Mouse (Mus musculus) testis, adult 2 months (tissue): ENCODE results near the gene Acap2. TPM values are rescaled to one million over a fixed set of nuclear protein-coding genes. Genes with fewer than 3 reads are reported as not detected.

Source experiments
- H3K27ac ChIP-seq: fragments of 200-500 bp; 2 replicates; pipeline ENCODE4 v1.5.1; 2012; ENCODE audit warnings: low read depth, low read length; ENCODE audit not compliant: control insufficient read depth, insufficient read depth
- H3K27me3 ChIP-seq: fragments of 200-500 bp; 2 replicates; pipeline ENCODE4 v1.6.1; 2012; ENCODE audit warnings: mild to moderate bottlenecking, low read length, moderate library complexity; ENCODE audit not compliant: control insufficient read depth, insufficient read depth
- H3K36me3 ChIP-seq: fragments of 200-500 bp; 2 replicates; pipeline ENCODE4 v1.6.1; 2012; ENCODE audit warnings: mild to moderate bottlenecking, low read length; ENCODE audit not compliant: control insufficient read depth, insufficient read depth
- H3K4me1 ChIP-seq: fragments of 200-500 bp; 2 replicates; pipeline ENCODE4 v1.6.1; 2012; ENCODE audit warnings: low read length; ENCODE audit not compliant: control insufficient read depth, insufficient read depth
- H3K4me3 ChIP-seq: fragments of 200-500 bp; 2 replicates; pipeline ENCODE4 v1.5.1; 2012; ENCODE audit warnings: low read depth, mild to moderate bottlenecking, low read length, moderate library complexity, mixed read lengths; ENCODE audit not compliant: control insufficient read depth
- CTCF ChIP-seq: fragments of 200-500 bp; IDR thresholded peaks from 2 replicates; pipeline ENCODE4 v1.5.1; 2012; ENCODE audit warnings: low read depth, mild to moderate bottlenecking, inconsistent platforms, low read length, moderate library complexity; ENCODE audit not compliant: control insufficient read depth, insufficient read depth, insufficient replicate concordance
- POLR2A ChIP-seq: fragments of 200-500 bp; IDR thresholded peaks from 2 replicates; pipeline ENCODE4 v1.6.1; 2012; ENCODE audit warnings: low read depth, mild to moderate bottlenecking, inconsistent platforms, low read length, moderate library complexity; ENCODE audit not compliant: control insufficient read depth
- polyA plus RNA-seq: library from polyadenylated mRNA; depleted of rRNA; stranded (reverse); fragments of >200 nt; gene quantifications from 2 replicates; pipeline ENCODE4 v1.2.3, GENCODE M21; 2012

Gene Acap2
- polyA plus RNA-seq, 1 experiment = 3.8 TPM

- no peak overlapping the region for H3K4me3 ChIP-seq
- H3K36me3 ChIP-seq = no peaks in the 10 kb centered on the region
- TF ChIP-seq POLR2A (no peak), CTCF (no peak)
- H3K27ac ChIP-seq = no peak overlapping the region
- H3K4me1 ChIP-seq = no peaks in the 10 kb centered on the region; the same call in 1 of the 2 replicates
- H3K27me3 ChIP-seq = no peaks in the 10 kb centered on the region
Observed at GRCm38 (mm10) chr16:31182576-31182975, 18.5 kb downstream of the Acap2 start.

GRCm38 (mm10) chr16:31180843-31181242, 20.2 kb downstream of the Acap2 start:
- no peaks in the 10 kb centered on the region for H3K27me3 ChIP-seq
- no peaks in the 10 kb centered on the region; the same call in 1 of the 2 replicates for H3K4me1 ChIP-seq
- no peak overlapping the region for H3K4me3 ChIP-seq
- no peaks in the 10 kb centered on the region for H3K36me3 ChIP-seq
- TF ChIP-seq POLR2A (no peak), CTCF (no peak)
- H3K27ac ChIP-seq = no peak overlapping the region

GRCm38 (mm10) chr16:31179384-31179783, 21.7 kb downstream of the Acap2 start:
- TF ChIP-seq CTCF = no peak
- TF ChIP-seq POLR2A = no peak
- Histone ChIP-seq H3K4me1 (no peaks in the 10 kb centered on the region), H3K4me3 (no peak overlapping the region), H3K27me3 (no peaks in the 10 kb centered on the region), H3K36me3 (no peaks in the 10 kb centered on the region), H3K27ac (no peak overlapping the region)

GRCm38 (mm10) chr16:31174880-31175638, 26.0 kb downstream of the Acap2 start:
- TF ChIP-seq POLR2A = no peak
- TF ChIP-seq CTCF = no peak

GRCm38 (mm10) chr16:31172229-31172628, 28.8 kb downstream of the Acap2 start:
- TF ChIP-seq CTCF (no peak), POLR2A (no peak)
- H3K4me1 ChIP-seq = no peaks in the 10 kb centered on the region
- H3K36me3 ChIP-seq = no peaks in the 10 kb centered on the region
- H3K4me3 ChIP-seq = no peak overlapping the region
- no peaks in the 10 kb centered on the region for H3K27me3 ChIP-seq
- H3K27ac ChIP-seq = no peak overlapping the region

More at GRCm38 (mm10) chr16:31174880-31175638, 26.0 kb downstream of the Acap2 start:
- Histone ChIP-seq H3K27ac (no peak overlapping the region), H3K36me3 (no peaks in the 10 kb centered on the region), H3K4me1 (no peaks in the 10 kb centered on the region), H3K4me3 (no peak overlapping the region), H3K27me3 (no peaks in the 10 kb centered on the region)

GRCm38 (mm10) chr16:31171418-31171817, 29.6 kb downstream of the Acap2 start:
- Histone ChIP-seq H3K4me1 (no peaks in the 10 kb centered on the region), H3K27me3 (no peaks in the 10 kb centered on the region), H3K36me3 (no peaks in the 10 kb centered on the region), H3K27ac (no peak overlapping the region), H3K4me3 (no peak overlapping the region)
- TF ChIP-seq POLR2A (no peak), CTCF (no peak)

- no peaks in the 10 kb centered on the region for H3K4me1 ChIP-seq
- H3K27ac ChIP-seq = no peak overlapping the region
- TF ChIP-seq CTCF = peak; percentile 22; the same call in 1 of the 2 replicates
- TF ChIP-seq POLR2A = no peak
Observed at GRCm38 (mm10) chr16:31170297-31170696, 30.7 kb downstream of the Acap2 start.

GRCm38 (mm10) chr16:31169596-31169995, 31.4 kb downstream of the Acap2 start:
- no peak overlapping the region for H3K4me3 ChIP-seq
- H3K4me1 ChIP-seq = no peaks in the 10 kb centered on the region
- no peak overlapping the region for H3K27ac ChIP-seq
- no peaks in the 10 kb centered on the region for H3K36me3 ChIP-seq
- no peaks in the 10 kb centered on the region for H3K27me3 ChIP-seq
- no peak for TF ChIP-seq CTCF
- TF ChIP-seq POLR2A = no peak

More at GRCm38 (mm10) chr16:31170297-31170696, 30.7 kb downstream of the Acap2 start:
- Histone ChIP-seq H3K4me3 (no peak overlapping the region), H3K27me3 (no peaks in the 10 kb centered on the region), H3K36me3 (no peaks in the 10 kb centered on the region)
